Mouse (Mus musculus) bone marrow, adult 2 months (tissue): ENCODE measurements at regions not wholly inside any gene's neighbourhood (a gene's known extent, or its start where the extent isn't known, plus 50 kb on each side); places are given as distances from the start of the nearest gene placed in this dataset.

Source experiments
- CTCF ChIP-seq: fragments of 200-500 bp; IDR thresholded peaks from 2 replicates; pipeline ENCODE4 v1.5.1; 2011; ENCODE audit warnings: low read length, control low read depth; ENCODE audit not compliant: control insufficient read depth, insufficient read depth
- POLR2A ChIP-seq: fragments of 200-500 bp; IDR thresholded peaks from 2 replicates; pipeline ENCODE4 v1.6.1; 2011; ENCODE audit warnings: low read depth, mild to moderate bottlenecking, control low read depth, low read length, borderline replicate concordance; ENCODE audit not compliant: control insufficient read depth

DNA sequence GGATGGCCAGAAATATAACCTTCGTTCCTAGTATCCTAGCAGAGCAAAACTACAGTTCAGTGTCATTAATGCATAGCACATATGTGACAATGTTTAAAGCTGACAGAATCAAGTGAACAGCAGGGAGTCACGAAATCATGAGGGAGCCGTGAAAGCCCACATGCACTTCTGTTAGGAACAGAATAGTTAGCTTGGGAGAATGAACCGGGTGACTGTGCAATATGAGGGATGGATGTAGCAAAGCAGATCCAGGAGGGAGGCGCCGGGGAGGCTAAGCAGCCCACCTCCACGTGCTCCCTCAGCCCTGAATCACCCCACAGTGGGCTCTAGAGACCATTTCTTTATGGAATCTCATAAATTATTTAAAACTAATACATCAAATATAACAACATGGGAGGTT is 116.3 kb upstream of the Daam1 start:
- no peak for TF ChIP-seq POLR2A
- no peak for TF ChIP-seq CTCF
